Mouse (Mus musculus): ENCODE measurements around the gene Nr1i3.

DNA sequence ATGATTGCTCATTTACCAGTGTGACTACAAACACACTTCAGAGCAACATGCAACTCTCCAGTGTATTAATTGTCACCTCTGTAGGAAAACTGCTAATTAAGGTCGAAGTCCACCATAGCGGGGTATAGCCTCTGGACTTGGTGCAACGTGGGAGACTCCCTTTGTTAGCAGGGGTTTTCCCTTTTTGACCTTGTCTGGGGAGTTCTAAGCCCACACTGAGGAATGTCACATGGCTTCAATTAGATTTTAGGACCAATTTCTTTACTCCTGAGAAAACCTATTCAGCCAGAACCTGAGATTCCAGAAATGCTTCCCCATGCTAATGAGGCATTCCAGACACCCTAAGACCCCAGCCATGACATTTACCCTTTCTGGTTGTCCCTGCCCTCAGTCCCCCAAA is 16.4 kb downstream of the Nr1i3 start:
- TF ChIP-seq TCF12 (IDR thresholded peaks at IDR 0.05; ENCODE audit: low read depth, low read length) (no peak), CTCF (IDR thresholded peaks at IDR 0.05 in 2 of 3, conservative IDR thresholded peaks at IDR 0.05 in 1 of 3; ENCODE audit: control insufficient read depth in 1 of 3, insufficient read depth in 1 of 3, low read depth in 2 of 3, low read length in 3 of 3, poor library complexity in 1 of 3, severe bottlenecking in 1 of 3) (no peak), POLR2A (IDR thresholded peaks at IDR 0.05; ENCODE audit: control insufficient read depth in 1 of 2, insufficient read depth in 1 of 2, low read depth in 1 of 2, low read length in 2 of 2, poor library complexity in 1 of 2) (no peak), HCFC1 (IDR thresholded peaks at IDR 0.05; ENCODE audit: low read depth, low read length) (no peak), E2F4 (IDR thresholded peaks at IDR 0.05; ENCODE audit: borderline replicate concordance, low read depth, low read length) (no peak), GATA1 (IDR thresholded peaks at IDR 0.05; ENCODE audit: low read depth, low read length) (no peak), ZMIZ1 (IDR thresholded peaks at IDR 0.05; ENCODE audit: low read depth, low read length) (no peak), ZNF384 (IDR thresholded peaks at IDR 0.05; ENCODE audit: low read depth, low read length) (no peak), CHD1 (IDR thresholded peaks at IDR 0.05; ENCODE audit: low read depth, low read length) (no peak), KAT2A (conservative IDR thresholded peaks at IDR 0.05; ENCODE audit: low read depth, low read length) (no peak), CHD2 (IDR thresholded peaks at IDR 0.05; ENCODE audit: low read length) (no peak), MAX (IDR thresholded peaks at IDR 0.05; ENCODE audit: low read length) (no peak), USF1 (IDR thresholded peaks at IDR 0.05; ENCODE audit: low read depth, low read length) (no peak), ELF1 (IDR thresholded peaks at IDR 0.05; ENCODE audit: low read depth, low read length) (no peak)

Measured in MEL (cell line).